Mouse (Mus musculus) left cerebral cortex, adult 2 months (tissue): ENCODE results near the gene Gm21560. TPM values are rescaled to one million over a fixed set of nuclear protein-coding genes. Genes with fewer than 3 reads are reported as not detected.
"Not testable (repeated sequence)": the region's sequence is repeated elsewhere in the genome, so short reads cannot be mapped to it uniquely, and the experiment has no call there.

Experiments used
- DNase-seq, 2 experiments: peaks; one replicate each; pipeline ENCODE4 v3.0.0; 2021 to 2022; ENCODE audit warnings: low spot score in 2 of 2, mixed read lengths in 1 of 2; ENCODE audit errors: extremely low spot score in 1 of 2
- H3K27ac ChIP-seq: fragments of 200-600 bp; 2 replicates; pipeline ENCODE4 v1.8.1; 2022
- H3K4me3 ChIP-seq: fragments of 200-600 bp; 2 replicates; pipeline ENCODE4 v1.8.1; 2022
- intact Hi-C: fragments of 180-260 bp; cut with DNase I; formaldehyde crosslinking; loops from one replicate; pipeline ENCODE4 v1.15.1; 2025
- long read RNA-seq, 2 experiments: library from polyadenylated mRNA; stranded (forward); transcript quantifications; one replicate each; pipeline ENCODE4 v2.0.0; 2021; ENCODE audit warnings: borderline mapping rate in 2 of 2
- total RNA-seq, 2 experiments: library from RNA; stranded (reverse); gene quantifications; 2 replicates each; pipeline ENCODE4 v1.2.3; 2021

Gm21560 gene
- total RNA-seq = 1 to 10 TPM in 1 of 2 experiments, under 1 TPM in 1; 0.98 to 1.0 TPM
- long read RNA-seq, experiment 1 = 0 reads
- long read RNA-seq, experiment 2 = 0 reads

- DNase-seq, intact Hi-C loops, H3K4me3 ChIP-seq: not testable (repeated sequence)
These were observed at the start of gene Gm21560 for GRCm38 (mm10) chr14:6219192-6219591. TSS of gene Gm21560 (minus strand) at chr14:6219292.

GRCm38 (mm10) chr14:6163538-6163937, 55.6 kb downstream of the Gm21560 start:
- DNase-seq, H3K4me3 ChIP-seq, intact Hi-C loops, H3K27ac ChIP-seq: not testable (repeated sequence)

More at GRCm38 (mm10) chr14:6219192-6219591, at the start of gene Gm21560:
- H3K27ac ChIP-seq = not testable (repeated sequence)

GRCm38 (mm10) chr14:6161085-6161484, 58.0 kb downstream of the Gm21560 start:
- H3K4me3 ChIP-seq, H3K27ac ChIP-seq, intact Hi-C loops, DNase-seq: not testable (repeated sequence)

Other genes with a start within 250 kb of the Gm21560 start
- not detected for gene Gm3453, start 240.2 kb downstream of the Gm21560 start, total RNA-seq
- gene Gm6337, start 161.0 kb downstream of the Gm21560 start, total RNA-seq = not detected
- not detected for gene Gm8206, start 125.3 kb downstream of the Gm21560 start, total RNA-seq
- gene Gm3468, start 110.6 kb downstream of the Gm21560 start, total RNA-seq = under 1 TPM; 0.84 to 0.87 TPM
- not detected for gene Gm3476, start 93.5 kb downstream of the Gm21560 start, total RNA-seq
- gene Gm3411, start 68.0 kb upstream of the Gm21560 start, total RNA-seq = 1 to 10 TPM; 1.4 to 1.7 TPM
- gene Gm21103, start 85.6 kb upstream of the Gm21560 start, total RNA-seq = not detected
- not detected for gene Gm3618, start 124.4 kb upstream of the Gm21560 start, total RNA-seq
- gene Gm16440, start 171.0 kb upstream of the Gm21560 start, total RNA-seq = not detected
- under 1 TPM in 1 of 2 experiments, not detected in 1; 0.77 TPM for gene Gm3591, start 193.2 kb upstream of the Gm21560 start, total RNA-seq
- not detected for gene Gm3594, start 225.3 kb upstream of the Gm21560 start, total RNA-seq